Mouse (Mus musculus): Measurements from ENCODE around the gene Nod1. TPM values are rescaled to one million over a fixed set of nuclear protein-coding genes. Genes with fewer than 3 reads are reported as not detected.
A peak's percentile ranks its signal among the peaks of the same experiment; 100 is the strongest.

Nod1 gene
- total RNA-seq, 2 experiments from 2014 or later, result 14.2 to 15.8 TPM

GRCm38 (mm10) chr6:54943753-54944152 lies 28.7 kb downstream of the Nod1 start:
- DNase-seq, result no peak
- intact Hi-C loops (cut with DNase I), result no loop called here

DNA sequence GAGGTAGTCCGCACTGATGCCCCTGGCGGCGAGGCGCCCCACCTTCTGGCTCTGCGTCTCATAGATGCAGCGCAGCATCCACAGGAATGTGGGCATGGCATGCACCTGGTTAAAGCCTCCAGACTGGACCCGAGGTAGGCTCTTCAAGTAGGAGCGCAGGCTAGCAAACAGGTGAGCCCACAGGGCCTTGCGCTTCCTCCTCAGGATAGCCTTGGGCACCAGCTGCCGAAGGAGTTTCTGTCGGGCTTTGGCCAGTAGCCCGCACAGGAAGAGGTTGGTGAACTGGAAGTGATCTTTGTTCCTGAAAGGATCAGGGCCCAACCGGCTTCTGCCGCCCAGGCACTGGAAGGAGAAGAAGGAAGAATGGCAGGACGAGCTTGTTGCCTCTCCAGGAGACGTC lies 29.1 kb downstream of the Nod1 start:
- no peak for DNase-seq
- intact Hi-C loops (cut with DNase I), result no loop called here

GRCm38 (mm10) chr6:54941149-54941548 lies 31.3 kb downstream of the Nod1 start:
- no peak for DNase-seq
- intact Hi-C loops (cut with DNase I), result no loop called here

- no peak for DNase-seq
- intact Hi-C loops (cut with DNase I), result no loop called here
Observed at GRCm38 (mm10) chr6:54940126-54940525, 32.3 kb downstream of the Nod1 start.

DNA sequence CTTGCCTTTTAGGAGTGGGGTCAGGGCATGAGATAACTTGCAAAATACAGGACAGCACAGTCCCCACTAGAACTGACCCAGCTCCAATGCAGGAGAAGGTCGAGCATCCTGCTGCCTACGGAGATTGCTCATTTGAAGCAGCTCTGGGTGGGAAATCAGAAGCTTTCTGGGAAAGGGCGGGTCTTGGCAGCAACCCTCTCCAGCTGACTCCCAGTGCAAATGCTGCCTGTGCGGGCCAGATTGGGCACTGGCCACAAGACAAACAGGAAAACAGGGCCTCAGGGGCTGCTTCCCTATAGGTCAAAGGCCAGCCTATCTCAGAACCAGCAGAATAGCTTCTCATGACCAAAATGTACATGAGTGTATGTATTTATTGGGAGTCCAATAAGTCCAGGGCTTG lies 32.8 kb downstream of the Nod1 start:
- intact Hi-C loops (cut with DNase I), result loop anchor here (5.0 kb wide), 1 partner anchor 33 kb away; the partner anchor contains the start of gene Nod1
- peak; percentile 55 to 60 for DNase-seq

- DNase-seq, result no peak
- intact Hi-C loops (cut with DNase I), result loop anchor here (5.0 kb wide), 1 partner anchor 36 kb away; the partner anchor contains the start of gene Nod1
Observed at GRCm38 (mm10) chr6:54936496-54936895, 35.9 kb downstream of the Nod1 start.

DNA sequence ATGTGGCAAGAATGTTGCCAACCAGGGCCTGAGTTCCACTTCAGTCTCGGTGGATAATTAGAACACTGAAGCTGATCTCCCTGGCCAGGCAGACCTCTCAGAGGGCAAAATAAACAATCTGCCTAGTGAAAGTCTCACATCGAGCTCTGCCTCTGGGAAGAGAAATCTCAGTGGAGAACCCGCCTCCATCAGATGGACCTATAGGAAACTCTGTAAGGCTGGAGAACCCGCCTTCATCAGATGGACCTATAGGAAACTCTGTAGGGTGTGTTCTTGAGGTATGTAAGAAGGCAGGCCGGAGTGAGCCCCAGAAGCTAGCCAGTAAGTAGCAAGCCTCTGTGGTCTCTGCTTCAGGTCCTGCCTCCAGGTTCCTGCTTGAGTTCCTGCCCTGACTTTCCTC lies 37.5 kb downstream of the Nod1 start:
- no peak for DNase-seq
- intact Hi-C loops (cut with DNase I), result loop anchor here (5.0 kb wide), 1 partner anchor 37 kb away; the partner anchor contains the start of gene Nod1

- DNase-seq, result no peak
- intact Hi-C loops (cut with DNase I), result no loop called here
Observed at GRCm38 (mm10) chr6:54934313-54934712, 38.1 kb downstream of the Nod1 start.

- no peak for DNase-seq
- intact Hi-C loops (cut with DNase I), result no loop called here
Observed at GRCm38 (mm10) chr6:54933866-54934265, 38.5 kb downstream of the Nod1 start.

DNA sequence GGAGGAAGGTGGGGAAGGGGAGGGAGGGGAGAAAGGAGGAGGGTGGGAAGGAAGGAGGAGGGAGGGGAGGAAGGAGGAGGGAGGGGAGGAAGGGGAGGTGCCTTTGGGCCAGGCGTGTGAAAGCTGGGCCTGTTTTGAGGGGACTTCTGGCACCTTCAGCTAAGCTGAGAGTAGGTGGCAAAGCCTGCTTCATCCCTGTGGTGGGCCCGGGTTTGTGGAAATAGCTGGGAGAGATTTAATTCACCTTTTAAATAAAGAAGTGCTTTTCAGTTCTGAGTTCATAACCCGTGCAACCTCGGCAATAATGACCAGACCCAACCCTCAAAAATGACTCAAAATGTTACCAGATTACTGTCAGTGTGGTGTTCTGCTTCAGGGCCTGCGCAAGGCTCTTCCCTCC lies 39.2 kb downstream of the Nod1 start:
- intact Hi-C loops (cut with DNase I), result no loop called here
- no peak for DNase-seq

- intact Hi-C loops (cut with DNase I), result no loop called here
- no peak for DNase-seq
Observed at GRCm38 (mm10) chr6:54932526-54932925, 39.9 kb downstream of the Nod1 start.

GRCm38 (mm10) chr6:54931641-54932040 lies 40.8 kb downstream of the Nod1 start:
- DNase-seq, result no peak
- intact Hi-C loops (cut with DNase I), result no loop called here

- intact Hi-C loops (cut with DNase I), result no loop called here
- no peak for DNase-seq
Observed at GRCm38 (mm10) chr6:54927946-54928345, 44.5 kb downstream of the Nod1 start.

GRCm38 (mm10) chr6:54926899-54927298 lies 45.5 kb downstream of the Nod1 start:
- intact Hi-C loops (cut with DNase I), result no loop called here
- no peak for DNase-seq

- intact Hi-C loops (cut with DNase I), result no loop called here
- no peak for DNase-seq
Observed at GRCm38 (mm10) chr6:54925736-54926440, 46.5 kb downstream of the Nod1 start.

- intact Hi-C loops (cut with DNase I), result no loop called here
- DNase-seq, result no peak
Observed at GRCm38 (mm10) chr6:54924538-54924937, 47.9 kb downstream of the Nod1 start.

DNA sequence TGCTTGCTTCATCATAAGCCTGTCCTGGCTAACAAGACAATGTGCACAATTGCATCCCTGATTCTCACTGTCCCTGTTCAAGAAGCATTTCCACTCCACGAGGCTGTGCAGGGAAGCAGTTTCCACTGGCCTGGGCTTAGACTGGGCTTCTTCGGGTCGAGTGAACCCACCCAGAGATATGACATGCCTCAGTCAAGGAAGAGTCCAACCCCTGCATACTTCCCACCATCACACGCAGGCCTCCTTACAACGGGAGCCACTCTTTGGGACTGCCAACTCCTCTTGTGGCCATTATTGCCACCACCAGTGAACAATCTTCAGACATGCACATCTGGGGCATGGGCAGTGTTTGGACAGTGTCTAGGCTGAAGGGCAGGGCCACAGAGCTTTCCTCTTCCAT lies 53.9 kb downstream of the Nod1 start:
- no peak for DNase-seq

DNA sequence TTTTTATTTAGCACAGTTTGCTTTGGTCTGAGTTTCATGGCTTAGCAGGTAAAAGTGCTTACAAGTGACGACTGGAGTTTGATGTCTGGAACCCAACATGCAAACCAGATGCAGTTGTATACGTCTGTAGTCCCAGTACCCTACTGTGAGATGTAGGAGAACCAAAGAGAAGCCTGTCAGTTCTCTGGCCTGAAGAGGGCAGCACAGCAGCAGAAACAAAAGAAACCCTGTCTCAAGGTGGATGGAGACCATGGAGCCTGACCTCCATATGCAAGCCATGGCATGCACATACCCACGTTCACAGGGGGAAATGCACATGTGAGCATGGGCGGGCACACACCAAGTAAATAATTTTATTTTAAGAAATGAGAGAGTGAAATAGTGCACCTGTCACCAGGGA lies 54.9 kb downstream of the Nod1 start:
- intact Hi-C loops (cut with DNase I), result loop anchor here (1.0 to 5.0 kb wide), 5 partner anchors 55 to 249 kb away; partner anchors contain the start of genes Ggct and Nod1
- peak; percentile 76 to 80 for DNase-seq

More for the DNA sequence above, 53.9 kb downstream of the Nod1 start:
- intact Hi-C loops (cut with DNase I), result loop anchor here (5.0 kb wide), 2 partner anchors 54 to 211 kb away; partner anchors contain the start of gene Nod1

DNA sequence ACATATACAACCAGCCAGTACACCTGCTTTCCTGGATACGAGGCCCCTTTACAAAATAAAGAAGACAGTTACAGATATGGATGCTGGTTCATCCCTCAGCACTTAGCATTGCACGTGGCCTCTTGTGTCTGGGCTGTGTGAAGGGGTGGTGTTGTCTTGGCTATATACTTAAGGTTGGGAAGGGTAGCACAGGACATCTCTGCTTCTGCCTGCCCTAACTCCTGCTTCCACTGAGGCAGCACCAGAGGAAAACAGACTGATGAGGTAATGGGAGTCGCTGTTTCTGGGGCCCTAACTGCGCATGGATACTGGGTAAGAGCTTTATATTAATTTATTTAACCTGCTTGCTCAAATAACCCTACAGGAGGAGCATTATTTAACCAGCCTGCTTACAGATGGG lies 55.5 kb downstream of the Nod1 start:
- intact Hi-C loops (cut with DNase I), result loop anchor here (1.0 to 5.0 kb wide), 5 partner anchors 55 to 250 kb away; partner anchors contain the start of genes Ggct and Nod1
- no peak for DNase-seq

GRCm38 (mm10) chr6:54916163-54916562 lies 56.2 kb downstream of the Nod1 start:
- intact Hi-C loops (cut with DNase I), result loop anchor here (2.0 to 5.0 kb wide), 4 partner anchors 56 to 251 kb away; partner anchors contain the start of genes Ggct and Nod1

GRCm38 (mm10) chr6:54914977-54915376 lies 57.4 kb downstream of the Nod1 start:
- no peak for DNase-seq
- intact Hi-C loops (cut with DNase I), result loop anchor here (5.0 kb wide), 3 partner anchors 57 to 208 kb away; partner anchors contain the start of gene Nod1

More at GRCm38 (mm10) chr6:54916163-54916562, 56.2 kb downstream of the Nod1 start:
- no peak for DNase-seq

Data from heart, postnatal 10 days (tissue).